Mouse (Mus musculus) B cell, adult (primary cell): ENCODE data around the gene Pglyrp4. TPM values are rescaled to one million over a fixed set of nuclear protein-coding genes. Genes with fewer than 3 reads are reported as not detected.

ENCODE experiments used
- total RNA-seq: library from RNA; stranded (reverse); gene quantifications from 4 replicates; pipeline ENCODE4 v1.2.4, GENCODE M21; 2023; ENCODE audit not compliant: inconsistent age

The Pglyrp4 gene
- total RNA-seq: not detected in 4 replicates

DNA sequence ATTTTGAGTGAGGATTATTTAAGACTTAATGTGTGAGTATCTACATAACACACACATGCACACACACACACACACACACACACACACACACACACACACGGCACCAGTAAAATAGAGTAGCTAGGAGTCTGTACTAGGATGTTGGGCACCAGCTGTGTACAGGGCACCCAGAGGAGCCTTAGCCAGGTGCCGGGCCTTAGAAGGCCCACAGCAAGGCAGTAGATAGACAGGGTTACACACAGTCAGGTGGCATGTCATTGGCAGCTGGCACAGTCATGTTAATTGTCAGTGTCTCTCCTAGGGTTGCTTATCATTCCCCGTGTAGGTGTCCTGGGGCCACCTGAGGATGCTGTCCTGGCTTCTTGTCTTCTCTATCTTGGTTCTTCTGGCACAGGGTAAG lies at the start of gene Pglyrp4:
Pglyrp4 (plus strand) TSS at position 301 of the 400 bp plus-strand sequence.

GRCm38 (mm10) chr3:90695613-90696012 lies 31.1 kb upstream of the Pglyrp4 start, which contains the start of gene S100a9:
S100a9 (minus strand) TSS chr3:90695721.

DNA sequence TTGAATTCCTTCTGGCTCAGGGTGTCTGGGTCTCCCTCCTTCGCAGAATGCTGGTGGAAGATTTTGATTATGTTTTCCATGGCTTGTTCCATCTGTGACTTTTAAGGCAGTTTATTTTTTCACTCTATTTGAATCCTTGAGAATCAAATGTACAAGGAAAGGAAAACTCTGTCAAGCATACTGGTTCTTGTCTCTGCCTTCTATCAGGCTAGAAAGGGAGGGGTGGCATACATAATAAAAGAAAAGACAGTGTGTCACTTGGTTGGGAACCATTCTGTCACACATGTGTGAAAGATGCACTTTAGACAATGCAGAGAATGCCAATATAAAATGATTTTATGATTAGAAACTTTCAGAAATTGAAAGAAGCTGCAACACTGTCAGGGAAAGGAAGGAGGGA lies 51.1 kb downstream of the Pglyrp4 start, which contains the start of gene Gm5849:
Gm5849 (minus strand) TSS at position 101 of the 400 bp plus-strand sequence.

Other genes starting within 250 kb of the Pglyrp4 start
- gene Snapin, start 235.9 kb upstream of the Pglyrp4 start, total RNA-seq: 52.9 to 66.8 TPM (median 60.9 TPM) in 4 replicates
- 188 to 206 TPM (median 192 TPM) in 4 replicates for gene Chtop, start 217.4 kb upstream of the Pglyrp4 start, total RNA-seq
- 1.0 to 1.6 TPM in 2 of 4 replicates, not detected in the others for gene S100a1, start 212.5 kb upstream of the Pglyrp4 start, total RNA-seq
- 17.0 to 22.0 TPM (median 19.6 TPM) in 4 replicates for gene S100a13, start 212.5 kb upstream of the Pglyrp4 start, total RNA-seq
- 0.48 to 1.3 TPM (median 0.83 TPM) in 3 of 4 replicates, not detected in the other for gene S100a14, start 200.1 kb upstream of the Pglyrp4 start, total RNA-seq
- not detected in 4 replicates for gene S100a16, start 189.7 kb upstream of the Pglyrp4 start, total RNA-seq
- gene S100a3, start 166.3 kb upstream of the Pglyrp4 start, total RNA-seq: 0.27 to 1.6 TPM (median 0.86 TPM) in 3 of 4 replicates, not detected in the other
- not detected in 4 replicates for gene S100a2, start 136.7 kb upstream of the Pglyrp4 start, total RNA-seq
- 3.3 TPM in 1 of 4 replicates, not detected in the others for gene Gm42674, start 125.0 kb upstream of the Pglyrp4 start, total RNA-seq
- gene S100a4, start 123.1 kb upstream of the Pglyrp4 start, total RNA-seq: 51.7 to 70.7 TPM (median 60.6 TPM) in 4 replicates
- 2.0 to 6.8 TPM (median 4.0 TPM) in 4 replicates for gene S100a5, start 118.4 kb upstream of the Pglyrp4 start, total RNA-seq
- 62.1 to 83.5 TPM (median 70.4 TPM) in 4 replicates for gene S100a6, start 114.0 kb upstream of the Pglyrp4 start, total RNA-seq
- gene S100a7a, start 72.9 kb upstream of the Pglyrp4 start, total RNA-seq: not detected in 4 replicates
- gene S100a8, start 57.9 kb upstream of the Pglyrp4 start, total RNA-seq: 4.9 to 7.9 TPM (median 6.2 TPM) in 4 replicates
- 5.4 to 8.4 TPM (median 7.1 TPM) in 4 replicates for gene S100a9, start 31.2 kb upstream of the Pglyrp4 start, total RNA-seq
- not detected in 4 replicates for gene Gm5849, start 51.0 kb downstream of the Pglyrp4 start, total RNA-seq